Mouse (Mus musculus) heart, embryonic 11.5 days (tissue): ENCODE measurements around the gene Tekt4. TPM values are rescaled to one million over a fixed set of nuclear protein-coding genes. Genes with fewer than 3 reads are reported as not detected.

ENCODE experiments used
- ATAC-seq: fragments of 200-750 bp; cut with Nextera tagmentation; replicated peaks from 2 replicates; pipeline ENCODE4 v1.8.0; 2017; ENCODE audit warnings: moderate library complexity; ENCODE audit not compliant: insufficient number of reproducible peaks, low FRiP score, low TSS enrichment
- H3K27ac ChIP-seq: fragments of 300-500 bp; sonication (generic); 2 replicates; pipeline ENCODE4 v1.5.1; 2014; ENCODE audit warnings: mild to moderate bottlenecking, low read depth, low read length
- H3K27me3 ChIP-seq: fragments of 300-500 bp; sonication (generic); 2 replicates; pipeline ENCODE4 v1.6.1; 2014; ENCODE audit warnings: mild to moderate bottlenecking, low read length, mixed read lengths; ENCODE audit not compliant: control insufficient read depth, insufficient read depth
- H3K36me3 ChIP-seq: fragments of 300-500 bp; sonication (generic); 2 replicates; pipeline ENCODE4 v1.6.1; 2014; ENCODE audit warnings: mild to moderate bottlenecking, low read length, moderate library complexity, mixed read lengths; ENCODE audit not compliant: control insufficient read depth, insufficient read depth
- H3K4me1 ChIP-seq: fragments of 300-500 bp; sonication (generic); 2 replicates; pipeline ENCODE4 v1.6.1; 2014; ENCODE audit warnings: low read length; ENCODE audit not compliant: control insufficient read depth, insufficient read depth
- H3K4me2 ChIP-seq: fragments of 300-500 bp; sonication (generic); 2 replicates; pipeline ENCODE4 v1.6.1; 2014; ENCODE audit warnings: mild to moderate bottlenecking, moderate library complexity
- H3K4me3 ChIP-seq: fragments of 300-500 bp; sonication (generic); 2 replicates; pipeline ENCODE4 v1.5.1; 2014; ENCODE audit warnings: low read depth, low read length
- H3K9ac ChIP-seq: fragments of 300-500 bp; sonication (generic); 2 replicates; pipeline ENCODE4 v1.6.1; 2014; ENCODE audit warnings: mild to moderate bottlenecking, low read depth, low read length, moderate library complexity
- H3K9me3 ChIP-seq: fragments of 300-500 bp; sonication (generic); replicated peaks from 2 replicates; pipeline ENCODE4 v1.6.1; 2016; ENCODE audit warnings: low read length; ENCODE audit not compliant: control insufficient read depth
- WGBS: fragments of 180-500 bp; shearing (Covaris S2); extraction: QIAGEN DNeasy Blood & Tissue Kit; methylation state at CpG from one replicate; pipeline ENCODE4 v1.1.7; 2014; ENCODE audit not compliant: insufficient replicate concordance; 5-methylcytosine and 5-hydroxymethylcytosine counted together
- polyA plus RNA-seq: library from polyadenylated mRNA; unstranded; fragments of >200 nt; fragmentation: Nextera tagmentation; extraction: Ambion mirVana; gene quantifications from 2 replicates; pipeline ENCODE4 v1.2.1, GENCODE M21; 2014

The Tekt4 gene
- polyA plus RNA-seq, 1 experiment from 2014 or later, result 1.2 TPM

DNA sequence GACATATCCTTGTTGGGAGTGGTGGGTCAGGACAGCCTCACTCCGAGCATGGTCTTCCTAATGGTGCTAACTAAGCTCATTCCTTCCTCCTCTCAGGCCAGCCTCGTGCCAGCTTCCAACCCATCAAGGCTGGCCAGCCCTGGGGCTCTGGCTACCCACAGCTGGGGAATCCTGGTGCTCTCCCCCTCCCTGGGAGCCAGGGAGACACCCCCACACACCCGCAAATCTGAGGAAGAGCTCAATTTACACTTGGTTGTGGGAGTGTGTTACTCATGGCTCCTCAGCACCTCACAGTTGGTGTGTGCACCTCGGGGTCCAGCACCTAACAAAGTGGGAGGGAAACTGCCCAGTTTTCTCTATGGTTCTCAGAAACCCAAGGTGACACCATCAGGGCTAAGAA lies 43.2 kb upstream of the Tekt4 start:
- H3K9me3 ChIP-seq, result no peaks in the 10 kb centered on the region
- no peak overlapping the region; the same call in 1 of the 2 replicates for H3K4me2 ChIP-seq
- peak overlapping the region; percentile 82 for H3K27ac ChIP-seq
- no peak overlapping the region for H3K4me3 ChIP-seq
- H3K27me3 ChIP-seq, result no peaks in the 10 kb centered on the region
- peaks cover 74% of the 10 kb centered on the region for H3K4me1 ChIP-seq
- no peaks in the 10 kb centered on the region for H3K36me3 ChIP-seq
- H3K9ac ChIP-seq, result peak overlapping the region; percentile 52; the same call in 1 of the 2 replicates
- WGBS, result 46% methylated on average over 4 of the region's 4 CpGs
- ATAC-seq, result no peak

DNA sequence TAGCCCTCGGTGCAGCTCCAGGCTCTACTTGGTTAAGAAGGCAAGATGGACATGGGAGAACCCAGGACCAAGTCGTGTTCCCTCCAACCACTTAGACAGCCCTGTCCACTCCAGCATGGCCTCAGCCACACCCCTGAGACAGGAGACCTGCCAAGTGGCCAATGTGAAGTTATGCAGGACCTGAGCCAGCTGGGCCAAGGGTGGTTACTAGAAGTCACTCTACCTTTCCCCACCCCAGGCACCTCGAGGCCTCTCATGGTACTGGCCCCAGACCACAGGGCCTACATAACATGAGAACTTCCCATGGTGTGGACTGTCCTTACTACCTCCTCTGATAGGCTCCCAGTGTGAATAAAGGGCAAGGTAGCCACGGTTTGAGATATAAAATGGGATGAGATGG lies 40.2 kb upstream of the Tekt4 start:
- ATAC-seq, result no peak
- H3K4me1 ChIP-seq, result peaks cover 71% of the 10 kb centered on the region
- H3K27ac ChIP-seq, result 0 out of 2 replicates have a peak overlapping the region, but pooled peaks have one; percentile 29

DNA sequence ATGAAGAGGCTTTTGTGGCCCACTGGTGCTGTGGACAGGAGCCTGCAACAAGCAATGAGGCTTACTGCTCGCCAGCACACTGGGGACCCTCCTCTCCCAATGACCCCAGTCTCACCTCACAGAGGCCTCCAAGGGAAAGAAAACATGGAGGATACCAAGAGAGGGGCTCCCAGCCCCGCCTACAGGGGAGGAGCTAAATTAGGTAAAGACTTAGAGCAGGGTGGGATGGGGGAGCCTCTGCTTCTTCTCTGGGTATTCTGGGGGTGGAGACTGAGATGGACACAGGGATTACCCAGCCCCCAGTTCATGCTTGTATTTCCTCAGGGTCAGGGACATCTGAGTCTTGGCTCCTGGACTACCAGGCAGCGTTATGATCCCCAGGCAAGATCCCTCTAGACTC lies 39.5 kb upstream of the Tekt4 start:
- no peak overlapping the region for H3K4me3 ChIP-seq
- H3K9ac ChIP-seq, result no peak overlapping the region
- H3K4me2 ChIP-seq, result no peak overlapping the region
- 0 out of 2 replicates have a peak overlapping the region, but pooled peaks have one; percentile 29 for H3K27ac ChIP-seq
- 38% methylated on average over 3 of the region's 3 CpGs for WGBS
- ATAC-seq, result no peak
- H3K27me3 ChIP-seq, result no peaks in the 10 kb centered on the region
- no peaks in the 10 kb centered on the region for H3K9me3 ChIP-seq
- no peaks in the 10 kb centered on the region for H3K36me3 ChIP-seq
- peaks cover 70% of the 10 kb centered on the region for H3K4me1 ChIP-seq

More for the DNA sequence above, 40.2 kb upstream of the Tekt4 start:
- 43% methylated on average over 4 of the region's 4 CpGs for WGBS
- Histone ChIP-seq H3K4me2 (no peak overlapping the region), H3K4me3 (no peak overlapping the region), H3K9ac (no peak overlapping the region), H3K27me3 (no peaks in the 10 kb centered on the region), H3K36me3 (no peaks in the 10 kb centered on the region), H3K9me3 (no peaks in the 10 kb centered on the region)

DNA sequence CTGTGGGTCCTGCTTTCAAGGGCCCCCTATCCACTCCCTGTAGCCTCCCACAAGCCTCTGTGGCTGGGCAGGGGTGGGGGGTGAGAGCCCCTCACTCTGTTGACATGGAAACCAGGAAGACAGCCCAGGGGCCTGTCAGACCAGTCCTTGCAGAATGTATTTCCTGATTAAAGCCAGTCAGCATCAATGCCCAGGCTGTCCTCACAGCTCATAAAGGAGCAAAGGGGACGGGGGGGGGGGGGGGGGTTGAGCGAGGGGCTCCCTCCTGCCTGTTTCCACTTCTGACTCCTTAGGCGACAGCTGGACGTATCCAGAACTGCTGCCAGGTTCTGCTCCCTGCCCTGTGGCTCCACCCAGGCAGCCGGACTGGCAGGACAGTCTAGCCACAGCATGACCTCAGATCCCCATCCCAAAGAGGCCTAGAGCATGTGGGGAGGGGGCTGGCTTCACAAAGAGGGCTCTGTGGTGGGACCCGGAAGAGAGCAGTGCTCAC lies 38.9 kb upstream of the Tekt4 start:
- Histone ChIP-seq H3K9me3 (no peaks in the 10 kb centered on the region), H3K9ac (no peak overlapping the region), H3K4me2 (no peak overlapping the region), H3K4me1 (peaks cover 70% of the 10 kb centered on the region), H3K27me3 (no peaks in the 10 kb centered on the region), H3K36me3 (no peaks in the 10 kb centered on the region), H3K27ac (peak overlapping the region; percentile 78), H3K4me3 (no peak overlapping the region)
- no peak for ATAC-seq
- 17% methylated on average over 6 of the region's 6 CpGs for WGBS

DNA sequence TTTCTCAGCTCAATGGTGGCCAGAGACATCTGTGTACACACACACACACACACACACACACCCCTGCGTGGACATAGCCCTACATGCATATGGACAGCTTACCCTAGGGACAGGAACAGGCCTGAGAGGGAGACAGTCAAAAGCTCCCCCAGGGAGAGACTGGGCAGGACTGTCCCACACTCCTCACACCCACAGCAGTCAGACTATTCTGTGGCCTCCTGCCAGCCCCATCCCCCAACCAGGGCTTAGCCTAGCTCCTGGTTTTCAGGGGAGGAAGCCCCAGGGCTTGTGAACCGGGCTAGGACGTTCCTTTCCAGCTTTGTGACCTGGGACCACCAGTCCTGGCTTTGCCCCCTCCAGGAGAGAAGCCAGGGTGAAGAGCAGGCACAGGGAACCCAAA lies 38.2 kb upstream of the Tekt4 start:
- H3K27me3 ChIP-seq, result no peaks in the 10 kb centered on the region
- H3K9me3 ChIP-seq, result no peaks in the 10 kb centered on the region
- H3K9ac ChIP-seq, result no peak overlapping the region; the same call in 1 of the 2 replicates
- peaks cover 67% of the 10 kb centered on the region for H3K4me1 ChIP-seq
- WGBS, result 11% methylated on average over 3 of the region's 3 CpGs
- H3K36me3 ChIP-seq, result no peaks in the 10 kb centered on the region
- no peak overlapping the region for H3K4me3 ChIP-seq
- no peak for ATAC-seq
- peak overlapping the region; percentile 78 for H3K27ac ChIP-seq
- H3K4me2 ChIP-seq, result no peak overlapping the region

DNA sequence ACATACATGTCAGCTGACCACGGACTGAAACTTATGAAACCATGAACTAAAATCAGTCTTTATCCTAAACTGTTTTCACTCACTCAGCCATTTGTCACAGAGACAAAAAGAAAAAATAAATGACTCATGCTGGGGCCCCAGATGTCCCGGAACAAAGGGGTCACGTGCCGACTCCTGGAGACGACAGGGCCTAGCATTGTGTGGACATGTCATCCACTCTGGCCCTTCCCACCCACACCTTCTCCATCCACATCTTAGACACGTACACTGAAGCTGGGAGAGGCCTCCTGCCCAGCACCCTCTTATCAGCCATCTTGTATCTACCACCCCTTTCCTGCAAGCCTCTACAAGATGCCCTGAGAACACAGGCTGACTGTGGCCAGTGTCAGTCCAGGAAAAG lies 36.4 kb upstream of the Tekt4 start:
- no peak for ATAC-seq
- Histone ChIP-seq H3K4me1 (peaks cover 65% of the 10 kb centered on the region), H3K36me3 (no peaks in the 10 kb centered on the region), H3K27ac (no peak overlapping the region), H3K4me2 (no peak overlapping the region), H3K4me3 (no peak overlapping the region), H3K27me3 (no peaks in the 10 kb centered on the region), H3K9me3 (no peaks in the 10 kb centered on the region), H3K9ac (no peak overlapping the region)
- WGBS, result 58% methylated on average over 6 of the region's 6 CpGs

DNA sequence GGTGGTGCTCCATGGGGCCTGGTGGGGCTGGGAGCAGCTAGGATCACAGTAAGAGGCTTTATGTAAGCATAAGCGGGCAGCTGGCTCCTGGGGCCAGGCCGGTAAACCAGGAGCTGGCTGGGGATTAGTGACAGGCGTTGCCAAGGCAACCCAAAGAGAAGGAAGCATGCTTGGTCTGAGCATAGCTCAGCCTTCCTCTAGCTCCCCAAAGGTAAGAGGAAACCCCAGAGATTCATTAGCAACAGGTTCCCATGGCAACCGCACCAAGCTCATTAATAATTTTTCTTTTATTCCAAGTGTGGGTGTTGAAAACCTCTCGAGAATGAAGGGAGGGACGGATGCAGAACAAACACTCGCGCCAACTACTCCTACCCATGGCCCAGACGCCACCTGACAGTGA lies 35.5 kb upstream of the Tekt4 start:
- Histone ChIP-seq H3K27ac (no peak overlapping the region), H3K36me3 (no peaks in the 10 kb centered on the region), H3K9ac (no peak overlapping the region), H3K4me1 (peaks cover 65% of the 10 kb centered on the region), H3K9me3 (no peaks in the 10 kb centered on the region), H3K4me2 (no peak overlapping the region), H3K4me3 (no peak overlapping the region), H3K27me3 (no peaks in the 10 kb centered on the region)
- 54% methylated on average over 9 of the region's 9 CpGs for WGBS
- ATAC-seq, result no peak

DNA sequence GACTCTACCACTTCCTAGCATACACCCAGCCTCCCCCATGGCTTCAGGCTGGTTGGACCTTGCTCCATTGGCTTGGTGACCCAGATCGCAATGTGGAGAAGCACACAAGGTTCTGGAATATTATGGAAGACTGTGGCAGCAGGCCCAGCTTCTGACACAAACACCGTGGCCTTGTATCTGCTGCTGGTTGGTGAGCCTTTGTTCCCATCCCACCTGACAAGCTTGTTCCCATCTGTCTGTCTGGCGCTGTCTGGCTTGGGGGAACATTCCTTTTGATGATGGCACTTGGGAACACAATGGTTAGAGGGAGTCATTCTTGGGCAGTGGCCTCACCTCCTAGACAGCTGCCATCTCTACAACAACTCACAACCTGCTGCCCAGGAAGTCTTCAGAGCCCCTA lies 33.4 kb upstream of the Tekt4 start:
- Histone ChIP-seq H3K4me1 (peaks cover 63% of the 10 kb centered on the region), H3K27me3 (no peaks in the 10 kb centered on the region), H3K4me2 (no peak overlapping the region), H3K9me3 (no peaks in the 10 kb centered on the region), H3K4me3 (no peak overlapping the region), H3K36me3 (no peaks in the 10 kb centered on the region), H3K9ac (no peak overlapping the region), H3K27ac (no peak overlapping the region; the same call in 1 of the 2 replicates)
- WGBS, result 81% methylated on average over 3 of the region's 3 CpGs
- ATAC-seq, result no peak

DNA sequence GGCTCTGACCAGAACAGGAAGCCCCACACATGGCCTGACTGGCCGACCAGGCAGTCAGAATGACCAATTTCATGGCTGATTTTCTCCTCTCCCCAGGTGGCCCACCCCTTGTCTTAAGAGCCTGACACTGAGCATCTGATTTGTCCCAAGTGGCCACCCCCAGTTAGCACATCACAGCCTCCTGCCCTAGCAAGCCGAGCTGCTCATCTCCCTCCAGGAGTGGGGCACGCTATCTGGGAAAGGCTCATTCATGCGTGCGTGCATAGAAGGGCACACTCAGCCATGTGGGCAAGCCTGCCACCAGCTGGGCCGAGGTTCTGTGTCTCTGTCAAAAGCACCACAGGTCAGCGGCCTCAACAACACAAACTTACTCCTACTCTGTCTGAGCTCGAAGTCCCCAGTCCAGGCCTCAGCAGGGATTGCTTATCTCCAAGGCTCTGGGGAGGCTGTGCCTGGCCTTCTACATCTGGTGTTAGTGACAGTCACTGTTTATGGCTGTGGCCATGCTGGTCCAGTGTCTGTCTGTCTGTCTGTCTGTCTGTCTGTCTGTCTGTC lies 29.8 kb upstream of the Tekt4 start:
- no peak overlapping the region for H3K4me3 ChIP-seq
- H3K27me3 ChIP-seq, result no peaks in the 10 kb centered on the region; the same call in 1 of the 2 replicates
- no peak overlapping the region for H3K27ac ChIP-seq
- H3K9ac ChIP-seq, result no peak overlapping the region
- H3K9me3 ChIP-seq, result no peaks in the 10 kb centered on the region
- ATAC-seq, result no peak
- H3K36me3 ChIP-seq, result peaks cover 4% of the 10 kb centered on the region
- H3K4me1 ChIP-seq, result peaks cover 62% of the 10 kb centered on the region
- 32% methylated on average over 8 of the region's 8 CpGs for WGBS
- H3K4me2 ChIP-seq, result peak overlapping the region; percentile 14; the same call in 1 of the 2 replicates
